Mouse (Mus musculus): ENCODE results near the gene Rrnad1. TPM values are rescaled to one million over a fixed set of nuclear protein-coding genes. Genes with fewer than 3 reads are reported as not detected.

Rrnad1 gene
- 9.1 and 14.5 TPM in 2 replicates for polyA plus RNA-seq (2015; fragmentation: Nextera tagmentation; extraction: Ambion mirVana)

DNA sequence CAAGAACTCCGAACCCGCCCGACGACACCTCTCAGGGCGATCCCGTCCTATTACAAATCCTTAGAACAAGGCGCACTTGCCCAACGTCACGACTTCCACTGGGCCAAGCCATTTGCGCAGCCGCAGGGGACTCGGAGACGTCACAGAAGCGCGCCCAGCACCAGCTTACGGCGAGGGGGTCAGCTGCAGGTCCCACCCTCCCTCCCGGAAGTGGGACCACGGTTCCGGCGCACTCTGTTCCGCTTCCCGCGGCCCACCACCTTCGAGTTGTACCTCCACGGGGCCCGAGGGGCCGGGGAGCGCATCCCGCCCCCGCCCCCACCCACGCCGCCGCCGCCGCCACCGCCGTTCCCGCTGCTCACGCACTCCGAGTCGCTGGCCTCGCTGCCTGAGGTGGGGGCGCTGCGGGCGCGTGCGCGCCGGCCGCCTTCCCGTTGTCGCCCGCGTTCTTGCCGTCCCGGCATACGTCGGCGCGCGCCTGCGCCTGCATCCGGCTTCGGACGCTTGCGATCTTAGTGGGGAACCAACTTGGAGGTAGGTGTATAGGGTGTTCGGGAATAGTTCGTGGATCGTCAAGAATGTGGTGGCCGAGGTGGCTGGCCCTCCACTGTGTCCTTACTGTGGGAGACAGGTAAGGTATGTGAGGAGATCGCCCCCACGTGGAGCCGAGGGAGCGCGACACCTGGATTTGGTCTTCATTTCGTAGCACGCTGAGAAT, at the start of gene Rrnad1, which contains the start of gene Isg20l2:
Gene Rrnad1 (minus strand): TSS at position 640 of the 718 bp plus-strand sequence.
Gene Isg20l2 (plus strand): TSS at position 237 of the 718 bp plus-strand sequence.

DNA sequence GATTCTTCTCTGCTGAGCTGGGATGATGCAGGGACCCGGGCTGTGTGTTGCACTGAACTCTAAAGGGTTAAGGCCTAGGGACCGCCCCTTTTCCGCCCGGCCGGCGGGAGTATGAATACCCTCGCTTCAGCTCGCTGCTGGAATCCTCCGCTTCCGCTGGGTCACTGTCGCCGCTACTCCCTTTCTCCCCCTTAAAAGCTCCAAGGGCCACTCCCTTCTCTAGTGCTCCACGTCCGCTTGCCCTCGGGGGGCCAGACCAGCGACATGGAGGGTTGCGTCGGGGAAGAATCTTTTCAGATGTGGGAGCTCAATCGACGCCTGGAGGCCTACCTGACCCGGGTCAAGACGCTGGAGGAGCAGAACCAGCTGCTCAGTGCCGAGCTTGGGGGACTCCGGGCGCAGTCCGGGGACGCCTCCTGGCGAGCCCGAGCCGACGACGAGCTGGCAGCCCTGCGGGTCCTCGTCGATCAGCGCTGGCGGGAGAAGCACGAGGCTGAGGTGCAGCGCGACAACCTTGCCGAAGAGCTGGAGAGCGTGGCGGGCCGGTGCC, 40.5 kb upstream of the Rrnad1 start, which contains the start of gene Nes:
Gene Nes (plus strand): TSS at position 140 of the 550 bp plus-strand sequence.

DNA sequence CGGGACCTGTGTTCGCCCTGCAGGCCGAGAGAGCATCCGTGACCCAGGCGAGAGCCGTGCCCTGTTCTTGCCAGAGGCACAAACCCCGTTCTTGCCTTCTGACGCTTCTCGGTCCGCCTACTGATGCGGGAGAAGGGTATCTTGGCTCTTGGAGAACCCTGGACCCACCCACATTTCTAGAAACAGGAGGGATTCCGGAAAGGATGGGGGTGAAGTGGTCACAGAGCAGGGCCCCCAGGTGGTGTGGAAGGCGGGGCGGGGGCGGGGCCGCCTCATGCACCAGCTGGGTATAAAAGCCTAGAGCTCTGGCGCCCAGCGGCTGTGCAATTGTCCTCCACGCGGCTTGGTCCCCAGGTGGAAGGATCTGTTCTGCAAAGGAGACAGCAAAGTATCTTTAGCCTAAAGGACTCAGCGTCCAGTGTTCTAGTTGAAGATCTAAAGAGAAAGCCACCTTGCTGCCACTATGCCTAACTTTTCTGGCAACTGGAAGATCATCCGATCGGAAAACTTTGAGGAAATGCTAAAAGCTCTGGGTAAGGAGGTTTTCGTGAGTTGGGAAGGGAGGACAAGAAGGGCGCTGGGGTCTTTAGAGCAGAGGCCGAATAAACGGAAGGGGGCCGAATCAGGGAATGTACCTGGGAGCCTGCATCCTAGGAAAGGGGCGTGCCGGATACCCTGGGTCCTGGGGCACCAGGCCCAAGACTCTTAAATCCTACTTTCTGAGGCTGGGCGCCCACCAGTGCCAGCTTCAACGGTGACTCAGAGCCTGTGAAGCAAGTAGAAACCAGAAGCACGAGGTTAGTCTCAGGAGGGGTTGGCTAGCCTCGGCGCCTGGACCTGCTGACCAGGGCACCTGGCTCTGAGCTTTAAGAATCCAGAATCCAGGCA, 18.1 kb upstream of the Rrnad1 start, which contains the start of gene Crabp2:
Gene Crabp2 (plus strand): TSS at position 289 of the 888 bp plus-strand sequence.

DNA sequence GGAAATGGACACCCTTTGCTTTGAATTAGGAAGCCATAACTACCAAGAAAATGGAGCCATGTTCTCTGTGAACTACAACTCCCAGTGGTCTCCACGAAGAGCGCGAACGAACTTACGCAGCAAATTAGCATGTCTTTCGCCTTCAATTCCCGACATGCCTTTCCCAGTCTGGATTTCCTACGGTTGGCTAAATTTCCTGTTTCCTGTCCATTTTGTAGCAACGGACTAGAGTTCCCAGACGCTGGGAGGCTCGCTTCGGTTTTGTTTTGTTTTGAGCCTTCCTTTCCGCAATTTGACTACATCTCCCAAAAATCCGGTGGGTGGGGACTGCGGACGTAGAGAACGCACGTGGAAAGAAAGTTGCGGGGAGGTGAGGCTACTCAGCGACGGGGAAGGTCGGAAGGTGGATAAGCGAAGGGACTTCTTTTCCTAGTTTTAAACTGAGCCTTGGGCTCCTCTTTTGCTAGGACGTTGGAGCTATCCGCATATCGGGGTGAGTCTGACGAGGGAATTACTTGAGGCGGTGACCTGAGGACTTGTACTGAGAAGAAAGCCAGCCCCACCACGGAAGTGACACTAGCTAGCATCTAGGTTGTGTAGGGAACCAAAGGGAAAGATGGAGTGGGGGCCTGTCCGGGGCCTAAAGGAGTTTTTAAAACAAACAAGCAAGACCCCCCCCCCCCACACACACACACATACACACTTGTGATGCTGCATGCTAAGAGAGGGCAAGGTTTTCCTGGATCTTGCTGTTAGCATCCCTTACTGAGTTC, 11.0 kb downstream of the Rrnad1 start, which contains the start of gene Mrpl24:
Gene Mrpl24 (plus strand): TSS at position 171 of the 773 bp plus-strand sequence.

DNA sequence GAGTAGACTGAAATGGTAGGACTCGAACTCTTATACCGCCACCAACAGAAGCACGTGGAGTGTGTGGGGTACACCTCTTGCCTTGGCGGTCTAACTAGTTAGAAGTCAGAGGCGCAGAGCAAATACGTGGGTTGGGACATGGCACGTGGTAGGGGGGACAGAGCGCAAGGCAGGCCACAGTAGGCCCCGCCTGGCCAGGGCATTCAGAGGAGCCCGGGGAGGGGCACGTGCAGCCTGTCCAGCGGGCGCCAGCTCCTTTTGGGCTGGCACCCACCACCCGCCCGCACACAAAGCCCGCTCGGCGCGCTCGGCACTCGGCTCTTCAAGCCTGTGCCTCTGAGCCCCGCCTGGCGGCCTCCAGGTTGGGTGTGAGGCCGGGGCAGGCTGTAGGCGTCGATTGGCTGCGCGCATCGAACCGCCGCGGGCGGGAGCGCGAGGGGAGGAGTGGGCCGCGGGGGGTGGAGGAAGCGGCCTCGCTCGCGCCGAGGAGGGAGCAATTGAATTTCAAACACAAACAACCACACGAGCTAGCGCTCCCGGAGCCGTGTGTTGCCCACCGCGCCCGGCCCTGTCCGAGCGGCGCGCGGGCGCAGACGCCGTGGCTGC, 24.5 kb downstream of the Rrnad1 start, which contains the start of gene Hdgf:
Gene Hdgf (plus strand): TSS at position 442 of the 606 bp plus-strand sequence.

DNA sequence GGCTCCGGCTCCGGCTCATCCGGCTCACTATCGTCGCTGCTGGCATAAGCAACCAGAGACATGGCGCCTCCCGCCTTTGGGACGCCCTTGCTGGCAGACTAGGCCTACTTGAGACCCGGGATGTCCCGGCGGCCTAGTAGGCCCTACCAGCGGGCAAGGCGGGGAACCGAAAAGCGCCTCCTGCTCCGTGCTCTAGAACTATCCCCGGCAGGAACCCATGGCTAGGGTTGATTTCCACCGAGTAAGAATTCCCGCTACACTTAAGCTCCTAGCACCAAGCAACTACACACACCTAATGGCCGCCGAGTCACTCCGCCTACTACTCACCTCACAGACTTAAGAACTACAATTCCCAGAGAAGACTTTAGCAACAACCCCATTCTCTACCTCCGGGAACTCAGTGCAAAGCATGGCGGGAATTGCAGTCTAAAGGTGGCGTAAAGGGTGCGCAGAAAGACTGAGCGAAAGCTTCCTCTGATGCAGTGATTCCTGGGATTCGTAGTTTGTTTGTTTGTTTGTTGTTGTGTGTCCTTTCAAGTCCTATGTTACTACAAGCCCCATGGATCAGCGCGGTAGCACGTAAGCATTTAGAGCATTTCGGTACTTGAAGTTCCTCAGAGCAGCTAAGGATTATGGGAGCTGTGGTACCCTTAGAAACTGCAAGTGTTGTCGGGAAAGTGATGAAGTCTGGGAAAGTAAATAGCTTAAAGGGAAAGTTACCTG, 45.1 kb downstream of the Rrnad1 start, which contains the start of gene Prcc:
Gene Prcc (minus strand): TSS at position 328 of the 723 bp plus-strand sequence.

Other genes with a start within 250 kb of the Rrnad1 start
- 0.28 and 0.58 TPM in 2 replicates for gene Lrrc71, start 182.1 kb downstream of the Rrnad1 start, polyA plus RNA-seq (2015; fragmentation: Nextera tagmentation; extraction: Ambion mirVana)
- 29.0 and 133 TPM in 2 replicates for gene Ntrk1, start 135.6 kb downstream of the Rrnad1 start, polyA plus RNA-seq (2015; fragmentation: Nextera tagmentation; extraction: Ambion mirVana)
- gene Insrr, start 133.8 kb downstream of the Rrnad1 start, polyA plus RNA-seq (2015; fragmentation: Nextera tagmentation; extraction: Ambion mirVana), result 0.87 and 3.3 TPM in 2 replicates
- 17.6 and 20.3 TPM in 2 replicates for gene Pear1, start 106.4 kb downstream of the Rrnad1 start, polyA plus RNA-seq (2015; fragmentation: Nextera tagmentation; extraction: Ambion mirVana)
- gene Sh2d2a, start 84.0 kb downstream of the Rrnad1 start, polyA plus RNA-seq (2015; fragmentation: Nextera tagmentation; extraction: Ambion mirVana), result 0.21 TPM in 1 of 2 replicates, not detected in the other
- 12.9 and 13.1 TPM in 2 replicates for gene Prcc, start 45.1 kb downstream of the Rrnad1 start, polyA plus RNA-seq (2015; fragmentation: Nextera tagmentation; extraction: Ambion mirVana)
- 129 and 149 TPM in 2 replicates for gene Hdgf, start 24.4 kb downstream of the Rrnad1 start, polyA plus RNA-seq (2015; fragmentation: Nextera tagmentation; extraction: Ambion mirVana)
- gene Mrpl24, start 11.2 kb downstream of the Rrnad1 start, polyA plus RNA-seq (2015; fragmentation: Nextera tagmentation; extraction: Ambion mirVana), result 101 and 121 TPM in 2 replicates
- 17.3 and 22.7 TPM in 2 replicates for gene Isg20l2, start 403 bp downstream of the Rrnad1 start, polyA plus RNA-seq (2015; fragmentation: Nextera tagmentation; extraction: Ambion mirVana)
- gene Crabp2, start 17.9 kb upstream of the Rrnad1 start, polyA plus RNA-seq (2015; fragmentation: Nextera tagmentation; extraction: Ambion mirVana), result 6.4 and 11.8 TPM in 2 replicates
- 6.7 and 8.3 TPM in 2 replicates for gene Nes, start 40.4 kb upstream of the Rrnad1 start, polyA plus RNA-seq (2015; fragmentation: Nextera tagmentation; extraction: Ambion mirVana)
- gene Bcan, start 69.5 kb upstream of the Rrnad1 start, polyA plus RNA-seq (2015; fragmentation: Nextera tagmentation; extraction: Ambion mirVana), result 5.2 and 9.7 TPM in 2 replicates
- 0.11 TPM in 1 of 2 replicates, not detected in the other for gene Hapln2, start 96.9 kb upstream of the Rrnad1 start, polyA plus RNA-seq (2015; fragmentation: Nextera tagmentation; extraction: Ambion mirVana)
- 15.4 and 16.1 TPM in 2 replicates for gene Gpatch4, start 112.4 kb upstream of the Rrnad1 start, polyA plus RNA-seq (2015; fragmentation: Nextera tagmentation; extraction: Ambion mirVana)
- gene Naxe, start 127.8 kb upstream of the Rrnad1 start, polyA plus RNA-seq (2015; fragmentation: Nextera tagmentation; extraction: Ambion mirVana), result 197 and 241 TPM in 2 replicates
- not detected in 2 replicates for gene Ttc24, start 147.6 kb upstream of the Rrnad1 start, polyA plus RNA-seq (2015; fragmentation: Nextera tagmentation; extraction: Ambion mirVana)
- gene Iqgap3, start 151.3 kb upstream of the Rrnad1 start, polyA plus RNA-seq (2015; fragmentation: Nextera tagmentation; extraction: Ambion mirVana), result 3.7 and 3.8 TPM in 2 replicates
- 16.6 and 22.4 TPM in 2 replicates for gene Mef2d, start 211.7 kb upstream of the Rrnad1 start, polyA plus RNA-seq (2015; fragmentation: Nextera tagmentation; extraction: Ambion mirVana)